ENCODE assay signal across 7 mouse cellular contexts in genomic region chr11:117326140-117326725, GRCm38 (mm10).
DNase-seq lines count a peak whose midpoint lies in the region; TF ChIP-seq lines count a peak whose summit lies in the region.

No protein-coding gene starts in this region.

- no peak overlapping the region for H3ac ChIP-seq in myocyte (ENCODE audit: control insufficient read depth, insufficient read length)

- peak; percentile 28; the same call in 1 of the 2 replicates for TF ChIP-seq CTCF in lung, adult 2 months (IDR thresholded peaks at IDR 0.05; ENCODE audit: insufficient read depth, low read length)
- 0 out of 2 replicates have a peak, but pooled peaks have one; percentile 5 for TF ChIP-seq CTCF in brain, embryonic 14.5 days (IDR thresholded peaks at IDR 0.05; ENCODE audit: borderline replicate concordance, extremely low read depth, insufficient read depth, insufficient read length)

- TF ChIP-seq POLR2A in lung, adult 2 months (IDR thresholded peaks at IDR 0.05; ENCODE audit: borderline replicate concordance, extremely low read depth, low read depth, low read length) = no peak
- TF ChIP-seq POLR2A in brain, embryonic 14.5 days (IDR thresholded peaks at IDR 0.05; ENCODE audit: borderline replicate concordance, extremely low read depth, insufficient read depth, insufficient read length, poor library complexity, severe bottlenecking) = no peak
- TF ChIP-seq POLR2A in myocyte (IDR thresholded peaks at IDR 0.05; ENCODE audit: insufficient read length, low read depth) = no peak

- peaks cover 14% of the 10 kb centered on the region for H3K4me1 ChIP-seq in lung, adult 2 months (ENCODE audit: control insufficient read depth, insufficient read depth, low read length)

- H3K79me2 ChIP-seq in myocyte (ENCODE audit: control insufficient read depth, insufficient read depth) = peaks cover 100% of the 10 kb centered on the region

- DNase-seq in lung, adult 2 months = no peak
- DNase-seq in lung, postnatal 25 days (ENCODE audit: low spot score) = no peak
- DNase-seq in brain, embryonic 14.5 days (ENCODE audit: low read depth) = no peak
- DNase-seq in induced T-regulatory cell, adult 2 months (ENCODE audit: low read depth) = peak; percentile 81
- no peak for DNase-seq in gastrocnemius, postnatal 10 days
- DNase-seq in yolk sac, embryonic 10.5 days (ENCODE audit: low spot score) = no peak

- H3K36me3 ChIP-seq in myocyte (ENCODE audit: control insufficient read depth, insufficient read depth) = no peaks in the 10 kb centered on the region

- H3K27me3 ChIP-seq in myocyte (ENCODE audit: control insufficient read depth, insufficient read depth, insufficient read length) = no peaks in the 10 kb centered on the region

- 31% methylated on average over 4 of the region's 4 CpGs for WGBS in lung, adult 2 months

- peak overlapping the region; percentile 27 for H3K4me2 ChIP-seq in myocyte (ENCODE audit: low read depth)

- H3K4me3 ChIP-seq in lung, adult 2 months (replicated peaks; ENCODE audit: extremely low read depth, low read depth, low read length) = no peak overlapping the region
- no peak overlapping the region for H3K4me3 ChIP-seq in myocyte

TF ChIP-seq in myocyte, 11 proteins besides CTCF, POLR2A, EP300 and RAD21:
- no peak for TF ChIP-seq MYOG (IDR thresholded peaks at IDR 0.05; ENCODE audit: control insufficient read depth in 1 of 3, insufficient read depth in 1 of 3, insufficient read length in 2 of 3, low read depth in 2 of 3)
- no peak for TF ChIP-seq CEBPB (IDR thresholded peaks at IDR 0.05; ENCODE audit: insufficient read depth, poor library complexity, severe bottlenecking)
- no peak for TF ChIP-seq MAX (IDR thresholded peaks at IDR 0.05; ENCODE audit: low read depth)
- TF ChIP-seq USF1 (IDR thresholded peaks at IDR 0.05; ENCODE audit: low read depth) = no peak
- no peak for TF ChIP-seq E2F4 (IDR thresholded peaks at IDR 0.05; ENCODE audit: insufficient read depth)
- TF ChIP-seq MYOD1 (IDR thresholded peaks at IDR 0.05; ENCODE audit: control insufficient read depth in 1 of 3, insufficient read length in 2 of 3, low read depth in 2 of 3) = no peak
- no peak for TF ChIP-seq REST (IDR thresholded peaks at IDR 0.05; ENCODE audit: insufficient read depth, insufficient read length)
- no peak for TF ChIP-seq TCF3 (IDR thresholded peaks at IDR 0.05; ENCODE audit: insufficient read length, low read depth)
- no peak for TF ChIP-seq POLR2AphosphoS2 (IDR thresholded peaks at IDR 0.05; ENCODE audit: insufficient read length, low read depth)
- no peak for TF ChIP-seq TCF12 (IDR thresholded peaks at IDR 0.05; ENCODE audit: insufficient read depth, poor library complexity, severe bottlenecking)
- no peak for TF ChIP-seq SRF (IDR thresholded peaks at IDR 0.05; ENCODE audit: control insufficient read depth, insufficient read length, low read depth)
